Mouse (Mus musculus) lung, embryonic 14.5 days (tissue): ENCODE measurements around the gene Alpk3. TPM values are rescaled to one million over a fixed set of nuclear protein-coding genes. Genes with fewer than 3 reads are reported as not detected.

ENCODE experiments used
- ATAC-seq: fragments of 200-750 bp; cut with Nextera tagmentation; 2 replicates; pipeline ENCODE4 v1.8.0; 2017; ENCODE audit warnings: mild to moderate bottlenecking, moderate TSS enrichment, moderate library complexity; ENCODE audit not compliant: insufficient read depth
- DNase-seq: peaks from one replicate; pipeline ENCODE4 v3.0.0-alpha.2; 2015
- H3K27ac ChIP-seq: fragments of 300-500 bp; sonication (generic); 2 replicates; pipeline ENCODE4 v1.5.1; 2014; ENCODE audit warnings: low read depth, mild to moderate bottlenecking, moderate library complexity
- H3K27me3 ChIP-seq: fragments of 300-500 bp; sonication (generic); 2 replicates; pipeline ENCODE4 v1.6.1; 2014; ENCODE audit warnings: low read length, control low read depth; ENCODE audit not compliant: insufficient read depth
- H3K36me3 ChIP-seq: fragments of 300-500 bp; sonication (generic); 2 replicates; pipeline ENCODE4 v1.6.1; 2014; ENCODE audit warnings: control low read depth; ENCODE audit not compliant: insufficient read depth
- H3K4me1 ChIP-seq: fragments of 300-500 bp; sonication (generic); 2 replicates; pipeline ENCODE4 v1.6.1; 2014; ENCODE audit warnings: antibody characterized with exemption, control low read depth; ENCODE audit not compliant: insufficient read depth
- H3K4me2 ChIP-seq: fragments of 300-500 bp; sonication (generic); 2 replicates; pipeline ENCODE4 v1.6.1; 2014; ENCODE audit warnings: mild to moderate bottlenecking
- H3K4me3 ChIP-seq: fragments of 300-500 bp; sonication (generic); 2 replicates; pipeline ENCODE4 v1.5.1; 2014; ENCODE audit warnings: low read depth, low read length
- H3K9ac ChIP-seq: fragments of 300-500 bp; sonication (generic); 2 replicates; pipeline ENCODE4 v1.6.1; 2014
- H3K9me3 ChIP-seq: fragments of 300-500 bp; sonication (generic); 2 replicates; pipeline ENCODE4 v1.6.1; 2016; ENCODE audit warnings: low read depth, low read length, control low read depth
- CTCF ChIP-seq: IDR thresholded peaks from 2 replicates; pipeline ENCODE4 v1.5.1; 2016; ENCODE audit warnings: antibody characterized with exemption, low read depth
- WGBS: fragments of 180-500 bp; shearing (Covaris S2); extraction: QIAGEN DNeasy Blood & Tissue Kit; methylation state at CpG from one replicate; pipeline ENCODE4 v1.1.7; 2014; 5-methylcytosine and 5-hydroxymethylcytosine counted together
- polyA plus RNA-seq: library from polyadenylated mRNA; unstranded; fragments of >200 nt; fragmentation: Nextera tagmentation; extraction: Ambion mirVana; gene quantifications from 2 replicates; pipeline ENCODE4 v1.2.1, GENCODE M21; 2014

Alpk3 gene
- polyA plus RNA-seq, 1 experiment from 2014 or later, result 0.63 TPM

DNA sequence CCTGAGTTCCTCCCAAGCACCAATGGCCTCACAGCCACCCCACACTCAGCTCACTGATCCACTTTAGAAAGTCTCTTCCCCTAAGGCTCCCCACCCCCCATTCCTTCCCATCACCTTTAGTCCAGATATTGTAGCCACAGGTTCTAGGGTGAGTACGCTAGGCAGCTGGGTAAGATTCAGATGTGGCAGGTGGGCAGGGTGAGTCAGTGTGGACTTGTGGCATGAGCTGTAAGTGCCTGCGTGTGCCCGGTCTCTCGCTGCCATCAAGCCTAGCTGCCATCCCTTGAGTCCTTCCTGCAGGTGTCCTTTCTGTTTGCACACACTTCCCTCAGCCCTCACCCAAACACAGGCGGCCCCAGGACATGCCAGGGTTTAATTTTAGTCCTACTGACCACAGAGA lies 42.9 kb downstream of the Alpk3 start:
- Histone ChIP-seq H3K9ac (no peak overlapping the region), H3K27me3 (no peaks in the 10 kb centered on the region), H3K4me2 (no peak overlapping the region), H3K27ac (no peak overlapping the region), H3K4me3 (no peak overlapping the region), H3K9me3 (no peaks in the 10 kb centered on the region), H3K36me3 (no peaks in the 10 kb centered on the region), H3K4me1 (no peaks in the 10 kb centered on the region)
- TF ChIP-seq CTCF, result no peak
- 73% methylated on average over 5 of the region's 5 CpGs for WGBS
- ATAC-seq, result no peak
- no peak for DNase-seq

DNA sequence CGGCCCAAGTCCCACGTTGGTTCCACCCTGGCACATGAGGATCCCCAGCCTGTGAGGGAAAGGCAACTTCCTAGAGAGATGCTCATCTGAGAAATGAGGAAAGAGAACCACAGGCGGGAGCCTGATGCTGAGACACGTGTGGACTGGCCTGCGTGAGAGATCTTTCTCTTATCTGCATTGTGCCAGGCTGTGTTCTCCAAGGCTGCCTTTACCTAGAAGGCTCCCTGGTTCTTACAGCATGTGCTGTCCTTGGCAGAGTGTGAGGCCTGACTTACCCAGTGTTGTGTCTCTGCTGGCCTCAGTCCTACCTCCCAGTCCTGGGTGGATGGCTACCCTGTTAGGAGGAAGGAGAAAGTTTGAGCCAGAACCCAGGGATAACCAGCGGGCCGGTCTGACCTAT lies 45.5 kb downstream of the Alpk3 start:
- no peaks in the 10 kb centered on the region for H3K4me1 ChIP-seq
- H3K4me3 ChIP-seq, result no peak overlapping the region
- TF ChIP-seq CTCF, result no peak
- H3K9me3 ChIP-seq, result no peaks in the 10 kb centered on the region
- H3K27ac ChIP-seq, result no peak overlapping the region
- no peaks in the 10 kb centered on the region for H3K36me3 ChIP-seq
- H3K9ac ChIP-seq, result no peak overlapping the region
- ATAC-seq (no peak), DNase-seq (no peak)
- no peaks in the 10 kb centered on the region for H3K27me3 ChIP-seq
- 88% methylated on average over 7 of the region's 7 CpGs for WGBS
- H3K4me2 ChIP-seq, result no peak overlapping the region

DNA sequence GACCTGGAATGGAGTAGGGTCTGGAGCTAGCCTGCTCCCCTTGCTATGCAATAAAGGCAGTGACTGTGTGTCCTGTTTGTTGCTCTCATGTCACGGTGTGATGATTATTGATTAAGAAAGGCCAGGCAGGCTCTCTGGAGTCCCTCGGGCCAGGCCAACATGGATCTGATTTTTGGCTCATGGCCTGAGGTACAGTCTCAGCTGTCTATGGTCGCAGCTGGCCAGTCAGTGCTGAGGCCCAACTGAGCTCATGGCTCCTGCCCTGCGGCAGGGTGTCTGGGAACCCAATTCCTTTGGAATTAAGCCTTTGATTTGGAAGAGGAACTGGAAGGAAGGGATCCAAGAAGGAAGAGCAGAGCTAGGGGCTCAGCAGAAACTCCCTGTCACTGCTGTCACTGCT lies 48.1 kb downstream of the Alpk3 start:
- no peak for TF ChIP-seq CTCF
- ATAC-seq, result no peak
- no peaks in the 10 kb centered on the region for H3K36me3 ChIP-seq
- no peaks in the 10 kb centered on the region for H3K4me1 ChIP-seq
- H3K27me3 ChIP-seq, result no peaks in the 10 kb centered on the region
- H3K9ac ChIP-seq, result no peak overlapping the region
- no peak for DNase-seq
- H3K9me3 ChIP-seq, result no peaks in the 10 kb centered on the region
- 67% methylated on average over 4 of the region's 4 CpGs for WGBS
- no peak overlapping the region for H3K4me2 ChIP-seq
- no peak overlapping the region for H3K27ac ChIP-seq
- H3K4me3 ChIP-seq, result no peak overlapping the region

DNA sequence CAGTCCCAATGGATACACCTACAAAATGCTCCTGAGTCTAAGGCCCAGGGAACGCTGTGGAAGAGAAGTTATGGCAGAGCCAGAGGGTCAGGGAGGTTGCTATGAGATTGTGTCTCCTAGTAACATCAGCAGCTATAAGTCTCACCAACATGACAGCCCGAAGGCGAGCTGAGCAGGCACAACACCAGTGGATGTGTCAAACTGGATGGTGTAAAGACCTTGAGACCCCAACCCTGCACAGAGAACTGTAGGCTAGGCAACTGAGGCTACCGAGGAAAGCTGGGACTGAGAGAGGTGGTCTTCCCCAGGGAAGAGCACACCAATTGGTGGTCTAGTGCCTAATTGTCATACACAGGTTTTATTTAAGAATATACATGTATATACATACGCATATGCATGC lies 50.8 kb downstream of the Alpk3 start:
- 77% methylated on average over 5 of the region's 5 CpGs for WGBS
- no peaks in the 10 kb centered on the region for H3K36me3 ChIP-seq
- H3K27ac ChIP-seq, result no peak overlapping the region
- no peak overlapping the region for H3K4me3 ChIP-seq
- TF ChIP-seq CTCF, result no peak
- no peak for ATAC-seq
- no peaks in the 10 kb centered on the region for H3K4me1 ChIP-seq
- H3K9ac ChIP-seq, result no peak overlapping the region
- DNase-seq, result no peak
- no peak overlapping the region for H3K4me2 ChIP-seq
- H3K27me3 ChIP-seq, result no peaks in the 10 kb centered on the region
- no peaks in the 10 kb centered on the region for H3K9me3 ChIP-seq

DNA sequence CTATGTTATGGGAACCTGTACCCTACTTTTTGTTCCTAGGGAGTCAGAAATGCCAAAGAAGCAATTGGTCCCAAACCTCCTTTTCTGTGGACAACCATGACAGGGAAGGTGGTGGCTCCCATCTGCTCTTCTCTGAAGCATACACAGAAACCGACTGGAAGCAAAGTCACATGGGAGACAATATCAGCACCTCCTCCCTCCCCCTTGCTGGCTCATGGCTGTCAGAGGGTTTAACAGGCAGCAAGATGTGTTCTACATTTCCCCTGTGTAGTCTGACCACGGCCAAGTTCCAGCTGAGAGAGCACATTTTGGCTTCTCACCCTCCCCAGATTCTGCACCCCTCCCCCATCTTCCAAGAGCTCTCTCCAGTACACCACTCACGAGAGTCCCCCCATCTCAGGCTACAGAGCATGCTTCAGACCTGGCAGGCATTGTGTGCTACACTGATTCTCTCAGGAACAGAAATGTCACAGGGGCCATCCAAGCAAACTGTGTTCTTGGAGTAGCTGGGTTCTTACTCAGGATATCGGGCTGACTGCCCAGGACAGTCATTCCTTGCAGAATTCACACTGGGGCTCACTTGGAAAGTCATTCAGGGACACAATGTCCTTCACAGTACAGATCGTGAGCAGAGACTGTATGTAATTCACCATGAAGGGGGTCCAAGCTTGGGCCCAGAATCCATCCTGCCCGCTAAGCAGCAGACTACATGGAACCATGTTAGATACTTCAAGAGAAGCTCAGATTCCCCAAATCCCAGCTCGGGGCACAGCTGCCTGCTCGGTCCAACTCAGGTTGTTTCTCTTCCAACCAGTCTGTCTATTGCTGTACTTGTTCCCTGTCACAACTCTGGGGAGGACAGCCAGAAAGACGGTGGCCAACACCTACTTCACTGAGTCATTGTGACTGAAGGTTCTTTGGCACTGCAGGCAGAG lies 52.6 kb downstream of the Alpk3 start:
- Histone ChIP-seq H3K4me3 (no peak overlapping the region), H3K4me1 (no peaks in the 10 kb centered on the region), H3K9ac (no peak overlapping the region), H3K4me2 (no peak overlapping the region), H3K27me3 (no peaks in the 10 kb centered on the region), H3K9me3 (no peaks in the 10 kb centered on the region), H3K36me3 (no peaks in the 10 kb centered on the region), H3K27ac (peak overlapping the region; percentile 34; the same call in 1 of the 2 replicates)
- 55% methylated on average over 9 of the region's 9 CpGs for WGBS
- ATAC-seq, result peak; percentile 44; the same call in 1 of the 2 replicates
- peak; percentile 38 for DNase-seq
- TF ChIP-seq CTCF, result no peak

DNA sequence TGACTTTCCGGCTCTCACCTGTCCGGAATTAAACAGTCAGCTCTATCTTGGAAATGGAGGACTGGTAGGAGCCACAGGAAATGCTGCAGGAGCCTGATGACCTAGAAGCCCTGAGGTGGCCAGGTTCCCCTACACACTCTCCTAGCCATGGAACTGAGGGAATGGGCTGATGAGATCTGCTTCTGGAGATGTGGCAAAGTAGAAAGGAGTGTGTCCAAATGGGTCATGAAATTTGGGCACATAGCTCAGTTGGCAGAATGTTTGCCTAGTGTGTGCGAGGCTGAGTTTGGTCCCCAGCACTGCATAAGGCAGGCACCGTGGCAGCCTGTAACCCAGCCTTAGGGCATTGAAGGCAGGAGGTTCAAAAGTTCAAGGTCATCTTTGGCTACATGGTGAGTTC lies 53.4 kb downstream of the Alpk3 start:
- Histone ChIP-seq H3K4me2 (no peak overlapping the region), H3K27me3 (no peaks in the 10 kb centered on the region), H3K27ac (no peak overlapping the region), H3K36me3 (no peaks in the 10 kb centered on the region), H3K4me1 (no peaks in the 10 kb centered on the region), H3K4me3 (no peak overlapping the region), H3K9ac (no peak overlapping the region), H3K9me3 (no peaks in the 10 kb centered on the region)
- no peak for ATAC-seq
- no peak for TF ChIP-seq CTCF
- no peak for DNase-seq
- WGBS, result 85% methylated on average over 4 of the region's 4 CpGs

DNA sequence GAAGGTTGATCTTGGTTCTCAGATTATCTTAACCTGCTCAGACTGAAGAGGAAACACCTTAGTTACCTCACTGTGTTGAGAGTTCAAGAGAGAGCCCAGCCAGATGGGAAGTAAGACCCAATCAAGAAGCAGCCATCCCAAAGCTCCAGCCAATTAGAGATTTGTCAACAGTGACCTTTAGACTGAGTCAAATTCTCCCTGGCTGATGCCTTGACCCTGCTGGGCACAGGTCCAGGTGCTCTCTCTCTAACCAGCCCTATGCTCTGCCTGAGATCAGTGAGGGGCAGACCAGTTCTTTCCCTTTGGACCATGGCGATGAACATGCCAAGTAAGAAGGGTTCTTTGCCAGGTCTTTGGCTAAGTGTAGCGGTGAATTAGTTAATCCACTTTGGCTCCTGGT lies 54.3 kb downstream of the Alpk3 start:
- ATAC-seq, result no peak

More for the DNA sequence above, 54.3 kb downstream of the Alpk3 start:
- no peak for DNase-seq
- no peaks in the 10 kb centered on the region for H3K9me3 ChIP-seq
- H3K4me3 ChIP-seq, result no peak overlapping the region
- no peaks in the 10 kb centered on the region for H3K27me3 ChIP-seq
- no peak overlapping the region for H3K4me2 ChIP-seq
- no peaks in the 10 kb centered on the region for H3K4me1 ChIP-seq
- no peaks in the 10 kb centered on the region for H3K36me3 ChIP-seq
- H3K27ac ChIP-seq, result no peak overlapping the region
- no peak for TF ChIP-seq CTCF
- no peak overlapping the region for H3K9ac ChIP-seq
- 95% methylated on average over 2 of the region's 2 CpGs for WGBS
